Mouse (Mus musculus): ENCODE data around the gene Suox. TPM values are rescaled to one million over a fixed set of nuclear protein-coding genes. Genes with fewer than 3 reads are reported as not detected.
"Not testable (repeated sequence)": the region's sequence is repeated elsewhere in the genome, so short reads cannot be mapped to it uniquely, and the experiment has no call there.

Gene Suox
- polyA plus RNA-seq, 1 experiment from 2014 or later = 14.6 TPM

GRCm38 (mm10) chr10:128623106-128623613, 50.7 kb downstream of the Suox start:
- H3K27ac ChIP-seq (ENCODE audit: low read length); ATAC-seq (ENCODE audit: low read depth); H3K4me2 ChIP-seq (ENCODE audit: low read depth, low read length); H3K27me3 ChIP-seq (ENCODE audit: control insufficient read depth, insufficient read depth, low read depth, low read length); H3K9me3 ChIP-seq (ENCODE audit: control insufficient read depth, low read length); H3K4me1 ChIP-seq (replicated peaks; ENCODE audit: control insufficient read depth, insufficient read depth, low read length); H3K9ac ChIP-seq (ENCODE audit: low read length); H3K4me3 ChIP-seq (ENCODE audit: low read length): not testable (repeated sequence)
- WGBS = 85% methylated on average over 4 of the region's 4 CpGs
- peaks cover 20% of the 10 kb centered on the region for H3K36me3 ChIP-seq (ENCODE audit: control insufficient read depth, insufficient read depth, low read length)

GRCm38 (mm10) chr10:128622702-128623101, 51.2 kb downstream of the Suox start:
- 83% methylated on average over 4 of the region's 4 CpGs for WGBS

GRCm38 (mm10) chr10:128621986-128622520, 51.8 kb downstream of the Suox start:
- WGBS = 61% methylated on average over 3 of the region's 3 CpGs

More at GRCm38 (mm10) chr10:128622702-128623101, 51.2 kb downstream of the Suox start:
- H3K27me3 ChIP-seq (ENCODE audit: control insufficient read depth, insufficient read depth, low read depth, low read length) = no peaks in the 10 kb centered on the region
- H3K36me3 ChIP-seq (ENCODE audit: control insufficient read depth, insufficient read depth, low read length) = peaks cover 20% of the 10 kb centered on the region
- no peaks in the 10 kb centered on the region for H3K9me3 ChIP-seq (ENCODE audit: control insufficient read depth, low read length)
- H3K4me1 ChIP-seq (replicated peaks; ENCODE audit: control insufficient read depth, insufficient read depth, low read length) = peaks cover 5% of the 10 kb centered on the region; the same call in 1 of the 2 replicates
- H3K4me2 ChIP-seq (ENCODE audit: low read depth, low read length) = no peak overlapping the region
- H3K4me3 ChIP-seq (ENCODE audit: low read length) = no peak overlapping the region
- ATAC-seq (ENCODE audit: low read depth) = no peak
- H3K9ac ChIP-seq (ENCODE audit: low read length) = no peak overlapping the region
- no peak overlapping the region for H3K27ac ChIP-seq (ENCODE audit: low read length)

GRCm38 (mm10) chr10:128620241-128620640, 53.6 kb downstream of the Suox start:
- Histone ChIP-seq H3K9ac (ENCODE audit: low read length) (no peak overlapping the region), H3K9me3 (ENCODE audit: control insufficient read depth, low read length) (no peaks in the 10 kb centered on the region), H3K27me3 (ENCODE audit: control insufficient read depth, insufficient read depth, low read depth, low read length) (no peaks in the 10 kb centered on the region), H3K36me3 (ENCODE audit: control insufficient read depth, insufficient read depth, low read length) (peaks cover 20% of the 10 kb centered on the region), H3K4me3 (ENCODE audit: low read length) (no peak overlapping the region), H3K27ac (ENCODE audit: low read length) (no peak overlapping the region), H3K4me2 (ENCODE audit: low read depth, low read length) (no peak overlapping the region), H3K4me1 (replicated peaks; ENCODE audit: control insufficient read depth, insufficient read depth, low read length) (peaks cover 3% of the 10 kb centered on the region; the same call in 1 of the 2 replicates)
- no peak for ATAC-seq (ENCODE audit: low read depth)

More at GRCm38 (mm10) chr10:128621986-128622520, 51.8 kb downstream of the Suox start:
- H3K27ac ChIP-seq (ENCODE audit: low read length) = no peak overlapping the region
- H3K9ac ChIP-seq (ENCODE audit: low read length) = no peak overlapping the region
- H3K36me3 ChIP-seq (ENCODE audit: control insufficient read depth, insufficient read depth, low read length) = peaks cover 20% of the 10 kb centered on the region
- no peaks in the 10 kb centered on the region for H3K27me3 ChIP-seq (ENCODE audit: control insufficient read depth, insufficient read depth, low read depth, low read length)
- peaks cover 5% of the 10 kb centered on the region; the same call in 1 of the 2 replicates for H3K4me1 ChIP-seq (replicated peaks; ENCODE audit: control insufficient read depth, insufficient read depth, low read length)
- no peaks in the 10 kb centered on the region for H3K9me3 ChIP-seq (ENCODE audit: control insufficient read depth, low read length)
- no peak overlapping the region for H3K4me3 ChIP-seq (ENCODE audit: low read length)
- no peak overlapping the region for H3K4me2 ChIP-seq (ENCODE audit: low read depth, low read length)
- ATAC-seq (ENCODE audit: low read depth) = no peak

Other genes with a start within 250 kb of the Suox start
- 71.3 and 76.4 TPM in 2 replicates for gene Smarcc2, start 214.8 kb downstream of the Suox start, polyA plus RNA-seq (2015; fragmentation: Nextera tagmentation; extraction: Ambion mirVana)
- gene Myl6, start 179.9 kb downstream of the Suox start, polyA plus RNA-seq (2015; fragmentation: Nextera tagmentation; extraction: Ambion mirVana) = 1,564 and 1,684 TPM in 2 replicates
- 3.5 and 5.1 TPM in 2 replicates for gene Myl6b, start 175.4 kb downstream of the Suox start, polyA plus RNA-seq (2015; fragmentation: Nextera tagmentation; extraction: Ambion mirVana)
- 32.5 and 34.4 TPM in 2 replicates for gene Esyt1, start 148.2 kb downstream of the Suox start, polyA plus RNA-seq (2015; fragmentation: Nextera tagmentation; extraction: Ambion mirVana)
- gene Zc3h10, start 126.3 kb downstream of the Suox start, polyA plus RNA-seq (2015; fragmentation: Nextera tagmentation; extraction: Ambion mirVana) = 10.9 and 11.9 TPM in 2 replicates
- 4,142 and 4,423 TPM in 2 replicates for gene Rpl41, start 124.8 kb downstream of the Suox start, polyA plus RNA-seq (2015; fragmentation: Nextera tagmentation; extraction: Ambion mirVana)
- gene Pa2g4, start 108.1 kb downstream of the Suox start, polyA plus RNA-seq (2015; fragmentation: Nextera tagmentation; extraction: Ambion mirVana) = 161 and 167 TPM in 2 replicates
- gene Erbb3, start 84.4 kb downstream of the Suox start, polyA plus RNA-seq (2015; fragmentation: Nextera tagmentation; extraction: Ambion mirVana) = 26.9 and 27.6 TPM in 2 replicates
- 720 and 793 TPM in 2 replicates for gene Rps26, start 47.3 kb downstream of the Suox start, polyA plus RNA-seq (2015; fragmentation: Nextera tagmentation; extraction: Ambion mirVana)
- 1.4 and 1.6 TPM in 2 replicates for gene Ikzf4, start 28.1 kb downstream of the Suox start, polyA plus RNA-seq (2015; fragmentation: Nextera tagmentation; extraction: Ambion mirVana)
- 87.9 and 90.6 TPM in 2 replicates for gene Rab5b, start 22.2 kb upstream of the Suox start, polyA plus RNA-seq (2015; fragmentation: Nextera tagmentation; extraction: Ambion mirVana)
- gene Pmel, start 30.1 kb upstream of the Suox start, polyA plus RNA-seq (2015; fragmentation: Nextera tagmentation; extraction: Ambion mirVana) = 2.1 and 2.2 TPM in 2 replicates
- 101 and 105 TPM in 2 replicates for gene Cdk2, start 31.0 kb upstream of the Suox start, polyA plus RNA-seq (2015; fragmentation: Nextera tagmentation; extraction: Ambion mirVana)
- 12.2 and 13.9 TPM in 2 replicates for gene Dgka, start 70.8 kb upstream of the Suox start, polyA plus RNA-seq (2015; fragmentation: Nextera tagmentation; extraction: Ambion mirVana)
- gene Pym1, start 73.8 kb upstream of the Suox start, polyA plus RNA-seq (2015; fragmentation: Nextera tagmentation; extraction: Ambion mirVana) = 32.7 and 35.1 TPM in 2 replicates
- gene Mmp19, start 116.8 kb upstream of the Suox start, polyA plus RNA-seq (2015; fragmentation: Nextera tagmentation; extraction: Ambion mirVana) = 4.9 and 5.3 TPM in 2 replicates
- gene Dnajc14, start 130.0 kb upstream of the Suox start, polyA plus RNA-seq (2015; fragmentation: Nextera tagmentation; extraction: Ambion mirVana) = 56.0 and 56.7 TPM in 2 replicates
- gene Tmem198b, start 130.3 kb upstream of the Suox start, polyA plus RNA-seq (2015; fragmentation: Nextera tagmentation; extraction: Ambion mirVana) = 18.2 and 18.4 TPM in 2 replicates
- 186 and 212 TPM in 2 replicates for gene Sarnp, start 143.3 kb upstream of the Suox start, polyA plus RNA-seq (2015; fragmentation: Nextera tagmentation; extraction: Ambion mirVana)
- 76.6 and 86.4 TPM in 2 replicates for gene Ormdl2, start 147.6 kb upstream of the Suox start, polyA plus RNA-seq (2015; fragmentation: Nextera tagmentation; extraction: Ambion mirVana)
- gene Gdf11, start 217.6 kb upstream of the Suox start, polyA plus RNA-seq (2015; fragmentation: Nextera tagmentation; extraction: Ambion mirVana) = 3.0 and 3.1 TPM in 2 replicates
- 568 and 590 TPM in 2 replicates for gene Cd63, start 226.9 kb upstream of the Suox start, polyA plus RNA-seq (2015; fragmentation: Nextera tagmentation; extraction: Ambion mirVana)
- 16.0 and 24.8 TPM in 2 replicates for gene Rdh5, start 248.8 kb upstream of the Suox start, polyA plus RNA-seq (2015; fragmentation: Nextera tagmentation; extraction: Ambion mirVana)
- gene Bloc1s1, start 250.0 kb upstream of the Suox start, polyA plus RNA-seq (2015; fragmentation: Nextera tagmentation; extraction: Ambion mirVana) = 213 and 216 TPM in 2 replicates